Mouse (Mus musculus) granulocyte monocyte progenitor cell, adult 5-6 weeks (primary cell): ENCODE measurements at regions not wholly inside any gene's neighbourhood (a gene's known extent, or its start where the extent isn't known, plus 50 kb on each side); places are given as distances from the start of the nearest gene placed in this dataset.

Experiments
- ATAC-seq: replicated peaks from 2 replicates; pipeline ENCODE4 v1.8.0; 2016; ENCODE audit warnings: mild to moderate bottlenecking, moderate TSS enrichment, inconsistent platforms; ENCODE audit not compliant: poor library complexity, severe bottlenecking

- no peak for ATAC-seq
Measured at GRCm38 (mm10) chr2:178771881-178772280, 341.6 kb downstream of the Cdh26 start.

- ATAC-seq: no peak
Measured at GRCm38 (mm10) chr2:178784822-178785589, 354.7 kb downstream of the Cdh26 start.

GRCm38 (mm10) chr2:178785843-178786242 lies 355.5 kb downstream of the Cdh26 start:
- ATAC-seq: no peak

GRCm38 (mm10) chr2:178795841-178796240 lies 365.5 kb downstream of the Cdh26 start:
- ATAC-seq: no peak

- peak; percentile 56; the same call in 1 of the 2 replicates for ATAC-seq
Measured at GRCm38 (mm10) chr2:178801464-178801863, 371.1 kb downstream of the Cdh26 start.

- no peak for ATAC-seq
Measured at GRCm38 (mm10) chr2:178805283-178805682, 375.0 kb downstream of the Cdh26 start.

GRCm38 (mm10) chr2:178821552-178821951 lies 391.2 kb downstream of the Cdh26 start:
- no peak for ATAC-seq

GRCm38 (mm10) chr2:178830313-178830712 lies 400.0 kb downstream of the Cdh26 start:
- ATAC-seq: no peak

- no peak for ATAC-seq
Measured at GRCm38 (mm10) chr2:178834986-178835385, 404.7 kb downstream of the Cdh26 start.

GRCm38 (mm10) chr2:178838571-178838970 lies 408.2 kb downstream of the Cdh26 start:
- ATAC-seq: no peak

GRCm38 (mm10) chr2:178840975-178841374 lies 410.6 kb downstream of the Cdh26 start:
- no peak for ATAC-seq

GRCm38 (mm10) chr2:178842595-178842994 lies 412.3 kb downstream of the Cdh26 start:
- no peak for ATAC-seq

- ATAC-seq: no peak
Measured at GRCm38 (mm10) chr2:178843458-178843857, 413.1 kb downstream of the Cdh26 start.

- ATAC-seq: no peak
Measured at GRCm38 (mm10) chr2:178844561-178844960, 414.2 kb downstream of the Cdh26 start.

GRCm38 (mm10) chr2:178850320-178850719 lies 420.0 kb downstream of the Cdh26 start:
- no peak for ATAC-seq

- no peak for ATAC-seq
Measured at GRCm38 (mm10) chr2:178850769-178851168, 420.4 kb downstream of the Cdh26 start.

GRCm38 (mm10) chr2:178854012-178854411 lies 423.7 kb downstream of the Cdh26 start:
- ATAC-seq: peak; percentile 82

GRCm38 (mm10) chr2:178854760-178855159 lies 424.4 kb downstream of the Cdh26 start:
- ATAC-seq: no peak

GRCm38 (mm10) chr2:178862620-178863019 lies 432.3 kb downstream of the Cdh26 start:
- no peak for ATAC-seq

GRCm38 (mm10) chr2:178867086-178867485 lies 436.8 kb downstream of the Cdh26 start:
- ATAC-seq: peak; percentile 47

- peak; percentile 80 for ATAC-seq
Measured at GRCm38 (mm10) chr2:178869160-178869559, 438.8 kb downstream of the Cdh26 start.

GRCm38 (mm10) chr2:178878436-178878835 lies 448.1 kb downstream of the Cdh26 start:
- ATAC-seq: no peak
